Mouse (Mus musculus) heart, postnatal 4 days (tissue): ENCODE measurements around the gene Kti12. TPM values are rescaled to one million over a fixed set of nuclear protein-coding genes. Genes with fewer than 3 reads are reported as not detected.

Experiments used
- DNase-seq: peaks from one replicate; pipeline ENCODE4 v3.0.0; 2021
- total RNA-seq, 2 experiments: library from RNA; stranded (reverse); gene quantifications; 2 replicates each; pipeline ENCODE4 v1.2.3; 2021

The Kti12 gene
- total RNA-seq, 2 experiments from 2014 or later, result 16.5 to 17.2 TPM

GRCm38 (mm10) chr4:108869730-108870374 is 22.3 kb downstream of the Kti12 start:
- peak; percentile 92 for DNase-seq

- DNase-seq, result no peak
These were observed 26.2 kb downstream of the Kti12 start for GRCm38 (mm10) chr4:108873746-108874145.

GRCm38 (mm10) chr4:108877901-108878300 is 30.3 kb downstream of the Kti12 start:
- DNase-seq, result no peak

- peak; percentile 57 for DNase-seq
These were observed 31.6 kb downstream of the Kti12 start, which contains the start of gene Rab3b for GRCm38 (mm10) chr4:108878963-108879822. Gene Rab3b (plus strand): TSS chr4:108879063.

GRCm38 (mm10) chr4:108883815-108884214 is 36.2 kb downstream of the Kti12 start:
- no peak for DNase-seq

GRCm38 (mm10) chr4:108887456-108887855 is 39.9 kb downstream of the Kti12 start:
- no peak for DNase-seq

- no peak for DNase-seq
These were observed 43.3 kb downstream of the Kti12 start for GRCm38 (mm10) chr4:108890876-108891275.

Other genes with a start within 250 kb of the Kti12 start
- gene Cc2d1b, start 227.8 kb upstream of the Kti12 start, total RNA-seq, result 10 to 100 TPM; 24.5 to 24.6 TPM
- gene 3110021N24Rik, start 128.1 kb upstream of the Kti12 start, total RNA-seq, result under 1 TPM; 0.18 to 0.38 TPM
- gene Zfyve9, start 67.0 kb upstream of the Kti12 start, total RNA-seq, result 10 to 100 TPM; 24.3 to 25.7 TPM
- gene Btf3l4, start 14.2 kb upstream of the Kti12 start, total RNA-seq, result 100 to 1,000 TPM; 130 to 132 TPM
- gene Txndc12, start 13.2 kb upstream of the Kti12 start, total RNA-seq, result 10 to 100 TPM; 83.3 to 86.4 TPM
- not detected for gene A730015C16Rik, start 834 bp downstream of the Kti12 start, total RNA-seq
- gene Rab3b, start 31.3 kb downstream of the Kti12 start, total RNA-seq, result 1 to 10 TPM; 1.0 to 1.3 TPM
- 10 to 100 TPM; 86.6 to 98.9 TPM for gene Nrd1, start 152.9 kb downstream of the Kti12 start, total RNA-seq